Mouse (Mus musculus) urinary bladder, adult 2 months (tissue): ENCODE results near the gene Rsph1. TPM values are rescaled to one million over a fixed set of nuclear protein-coding genes. Genes with fewer than 3 reads are reported as not detected.
A peak's percentile ranks its signal among the peaks of the same experiment; 100 is the strongest.

Experiments
- DNase-seq: peaks from one replicate; pipeline ENCODE4 v3.0.0; 2022; ENCODE audit warnings: low spot score
- polyA plus RNA-seq: library from polyadenylated mRNA; depleted of rRNA; stranded (reverse); fragments of >200 nt; gene quantifications from 2 replicates; pipeline ENCODE4 v1.2.3, GENCODE M21; 2012; rRNA removed

Rsph1 gene
- 1.2 and 2.2 TPM in 2 replicates for polyA plus RNA-seq

DNA sequence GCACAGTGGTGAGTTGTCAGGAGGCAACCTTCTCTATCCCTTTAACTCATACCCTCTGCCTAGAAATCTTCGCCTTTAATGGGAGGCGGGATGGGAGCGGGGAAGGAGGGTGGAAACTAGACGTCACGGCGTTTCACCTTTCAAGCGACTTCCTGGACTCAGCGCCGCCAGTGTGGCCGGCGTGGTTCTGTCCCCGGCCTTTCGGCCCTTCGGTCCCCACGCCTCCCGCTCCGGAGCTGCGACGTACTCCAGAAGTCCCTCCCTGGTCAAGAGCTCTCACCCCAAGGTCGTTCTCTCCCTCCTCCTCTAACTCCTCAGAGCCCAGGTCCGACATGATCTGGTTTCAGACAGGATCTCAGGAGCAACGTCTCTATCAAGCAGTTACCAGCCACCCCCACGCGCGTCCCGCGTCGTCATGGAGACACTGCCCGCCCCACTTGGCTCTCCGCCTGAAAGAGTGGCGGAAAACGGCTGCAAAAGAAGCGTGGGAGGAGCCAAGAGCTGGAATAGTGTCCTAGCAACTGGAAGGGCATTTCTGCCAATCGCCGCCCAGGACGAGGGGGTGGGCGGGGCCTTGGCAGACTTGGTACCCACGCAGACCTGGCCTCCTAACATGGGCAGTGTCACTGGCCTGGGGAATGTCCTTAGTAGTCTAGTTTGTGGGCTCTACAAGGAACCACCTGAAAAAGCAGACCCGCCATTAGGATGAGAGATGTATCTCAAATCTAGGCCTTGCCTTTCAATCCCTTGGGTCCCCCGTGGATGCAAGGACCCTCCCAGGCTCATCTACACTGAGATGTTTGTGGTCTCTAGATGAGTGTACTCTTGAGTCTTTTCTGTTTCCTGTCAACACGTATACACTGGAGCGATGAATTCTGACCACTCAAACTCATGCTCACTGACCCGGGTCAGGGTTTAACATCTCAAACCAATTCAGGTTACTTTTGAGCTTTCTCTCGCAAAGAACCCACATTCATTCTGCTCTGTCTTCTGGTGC lies at the start of gene Rsph1:
Gene Rsph1, minus strand, starts transcription at position 462 of the 997 bp plus-strand sequence.
- DNase-seq: peak; percentile 100

DNA sequence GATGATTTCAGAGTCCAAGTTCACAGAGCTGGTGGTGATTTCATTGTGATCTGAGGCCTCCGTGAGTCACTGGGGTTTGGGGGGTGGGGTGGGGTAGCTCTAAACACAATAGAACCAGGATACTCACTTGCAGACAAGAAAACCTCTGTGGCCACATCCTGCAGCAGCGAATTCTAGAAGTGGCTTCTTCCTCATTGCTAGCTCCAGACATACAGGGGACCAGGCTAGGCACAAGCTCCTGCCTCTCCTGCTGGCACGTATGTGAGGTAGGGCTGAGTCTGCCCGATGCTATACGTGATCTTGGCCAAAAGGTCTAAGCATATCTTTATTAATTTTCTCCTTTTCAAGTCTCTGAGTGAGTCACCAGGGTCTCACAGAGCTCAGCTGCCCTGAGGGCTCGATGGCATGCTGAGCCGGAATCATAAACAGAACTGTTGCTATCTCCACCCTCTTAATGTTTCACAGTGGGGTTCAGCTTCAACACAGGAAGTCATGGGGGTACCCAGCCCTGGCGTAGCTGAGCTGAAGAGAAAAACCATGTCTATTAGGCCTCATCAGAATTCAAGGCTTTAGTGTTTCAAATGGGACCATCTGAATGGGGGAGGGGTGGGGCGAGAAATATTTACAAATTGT lies 49.2 kb upstream of the Rsph1 start:
- DNase-seq: no peak

GRCm38 (mm10) chr17:31325451-31326219 lies 48.5 kb upstream of the Rsph1 start:
- DNase-seq: no peak

- DNase-seq: no peak
Observed at GRCm38 (mm10) chr17:31324227-31324626, 47.0 kb upstream of the Rsph1 start.

- no peak for DNase-seq
Observed at GRCm38 (mm10) chr17:31323379-31323778, 46.2 kb upstream of the Rsph1 start.

- DNase-seq: no peak
Observed at GRCm38 (mm10) chr17:31322446-31322845, 45.3 kb upstream of the Rsph1 start.

DNA sequence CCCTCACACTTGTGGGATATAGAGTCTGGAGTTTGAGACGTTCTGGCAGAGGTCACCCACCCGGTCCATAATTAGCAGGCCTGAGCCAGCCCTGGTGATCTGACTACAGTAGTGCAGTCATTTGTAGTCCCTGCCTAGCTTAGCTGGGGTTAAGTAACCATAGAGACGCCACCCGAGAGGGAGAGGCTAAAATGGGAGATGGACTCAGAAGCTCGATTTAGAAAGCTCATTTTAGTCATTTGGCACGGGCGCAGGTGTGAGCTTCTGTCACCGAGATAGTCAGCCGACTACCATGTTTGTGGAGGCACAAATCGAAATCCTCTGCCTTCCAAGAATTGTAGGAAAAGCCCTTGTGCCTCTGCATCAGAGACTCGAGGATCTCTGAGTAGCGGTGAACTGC lies 44.2 kb upstream of the Rsph1 start:
- DNase-seq: no peak

DNA sequence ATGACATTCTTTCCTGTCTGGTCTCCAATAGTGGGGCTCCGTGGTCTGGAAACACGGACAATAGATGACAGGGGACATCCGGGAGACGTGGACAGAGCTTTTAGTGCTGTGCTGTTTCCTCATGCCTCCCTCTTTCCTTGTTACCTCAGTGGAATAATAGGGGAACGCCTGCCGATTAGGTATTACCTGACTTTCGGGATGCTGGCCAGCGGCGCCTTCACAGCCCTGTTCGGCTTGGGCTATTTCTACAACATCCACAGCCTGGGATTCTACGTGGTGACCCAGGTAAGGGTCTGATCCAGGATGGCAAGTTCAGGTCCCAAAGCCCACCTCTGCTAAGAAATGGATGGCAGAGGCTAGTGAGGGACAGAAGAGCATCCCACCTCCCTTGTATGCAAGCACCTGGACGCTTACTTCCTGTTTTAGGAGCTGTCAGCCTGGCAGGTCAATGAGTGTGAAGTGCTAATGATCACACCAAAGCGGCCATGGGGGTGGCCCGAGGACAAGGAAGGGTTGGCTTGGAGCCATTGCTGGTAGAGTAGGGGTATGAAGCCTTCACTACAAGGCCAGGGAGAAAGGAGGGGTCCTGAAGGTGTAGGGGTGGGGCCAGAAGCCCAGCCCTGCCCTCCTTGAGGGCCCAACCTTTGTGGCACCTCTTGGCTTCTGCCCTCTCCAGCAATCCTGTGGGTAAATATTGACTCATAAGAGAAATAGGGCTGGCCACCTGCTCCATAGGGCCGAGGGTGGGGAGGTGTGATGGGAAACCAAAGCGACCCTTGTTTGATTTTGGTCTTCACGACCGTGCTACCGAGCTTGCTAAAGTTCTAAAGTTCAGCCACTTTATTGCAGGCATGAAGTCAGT lies 42.0 kb upstream of the Rsph1 start:
- no peak for DNase-seq

DNA sequence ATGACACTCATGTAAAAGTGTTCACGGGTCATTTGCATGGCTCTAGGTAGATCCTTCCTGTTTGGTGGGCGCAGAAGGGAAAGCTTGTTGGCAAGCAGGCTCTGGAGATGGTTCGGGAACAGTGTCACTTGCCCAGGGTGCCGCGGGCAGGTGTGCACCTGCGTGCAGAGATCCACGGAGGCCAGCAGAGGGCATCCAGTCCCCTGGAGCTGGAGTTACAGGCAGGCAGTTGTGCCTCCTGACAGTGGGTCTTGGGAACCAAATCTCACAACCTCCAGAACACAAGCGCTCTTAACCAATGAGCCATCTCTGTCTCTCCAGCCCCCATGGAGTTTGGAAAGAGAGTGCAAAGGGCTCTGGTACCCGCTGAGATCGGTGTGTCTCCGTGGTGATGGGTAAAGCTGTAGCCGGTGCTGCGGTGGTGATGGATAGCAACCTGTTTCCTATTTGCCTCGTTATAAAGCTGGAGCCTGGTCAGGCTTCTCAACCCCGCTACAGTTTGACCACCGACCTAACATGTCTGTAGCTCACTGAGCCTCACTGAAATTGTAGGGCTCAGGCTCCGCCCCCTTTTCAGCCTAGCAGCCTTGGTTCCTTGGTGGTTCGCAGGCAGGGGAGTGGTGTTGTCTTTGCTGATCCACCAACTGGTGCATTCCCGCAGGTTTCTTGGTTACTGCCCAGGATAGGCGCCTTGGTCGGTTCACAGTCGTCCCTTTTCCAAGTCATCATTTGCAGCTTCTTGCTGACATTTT lies 40.5 kb upstream of the Rsph1 start:
- no peak for DNase-seq

DNA sequence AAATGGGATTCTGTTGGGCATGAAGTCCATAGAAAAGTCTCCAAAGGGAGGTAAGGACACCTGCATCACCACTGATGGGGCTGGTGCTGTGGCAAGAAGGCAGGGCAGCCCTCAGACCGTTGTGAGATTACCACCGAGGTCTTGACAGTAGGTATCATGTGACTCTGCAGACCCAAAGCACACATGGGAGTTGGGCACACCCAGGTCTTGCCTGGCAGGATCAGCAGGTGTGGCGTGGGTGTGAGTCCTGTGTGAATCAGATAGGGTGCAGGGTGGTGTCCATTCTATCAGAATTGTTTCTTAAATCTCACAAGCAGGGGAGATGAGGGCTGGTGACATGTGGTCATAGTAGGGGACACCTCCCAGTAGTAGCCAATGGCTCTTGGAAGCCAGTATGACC lies 39.8 kb upstream of the Rsph1 start:
- no peak for DNase-seq

GRCm38 (mm10) chr17:31315993-31316392 lies 38.8 kb upstream of the Rsph1 start:
- DNase-seq: no peak

DNA sequence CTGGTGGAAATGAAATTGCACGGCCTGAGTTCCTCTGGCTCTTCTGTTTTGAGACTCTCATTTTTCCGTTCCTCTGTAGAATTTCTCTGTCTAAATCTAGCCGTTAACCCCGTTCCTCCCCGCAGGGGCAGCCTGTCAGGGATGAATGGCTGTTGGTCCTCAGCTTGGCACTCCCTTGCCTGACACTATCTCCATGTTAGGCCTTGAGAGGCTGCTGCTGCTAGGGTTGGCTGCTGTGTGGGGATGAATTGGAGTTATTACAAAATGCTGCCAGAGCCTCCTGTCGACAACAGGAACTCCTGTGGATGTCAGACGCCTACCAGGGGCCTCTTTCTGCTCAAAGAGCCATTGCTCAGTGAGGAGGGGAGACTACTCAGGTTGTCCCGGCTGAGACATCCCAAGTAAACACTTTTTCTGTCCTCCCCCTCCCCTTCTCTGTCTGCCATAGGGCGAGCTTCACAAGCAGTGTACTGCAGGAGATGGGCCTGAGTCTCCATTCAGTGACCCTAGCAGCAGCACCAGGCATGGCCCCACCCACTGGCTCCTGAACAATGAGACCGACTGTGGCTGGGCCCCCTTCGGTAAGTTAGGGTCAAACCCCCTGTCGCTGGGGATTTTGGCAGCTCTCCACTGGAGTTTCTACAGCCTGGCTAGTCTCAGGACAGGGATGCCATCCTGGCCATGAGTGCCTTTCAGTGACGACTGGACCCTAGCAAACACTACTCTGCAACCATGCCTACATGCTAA lies 38.0 kb upstream of the Rsph1 start:
- no peak for DNase-seq

DNA sequence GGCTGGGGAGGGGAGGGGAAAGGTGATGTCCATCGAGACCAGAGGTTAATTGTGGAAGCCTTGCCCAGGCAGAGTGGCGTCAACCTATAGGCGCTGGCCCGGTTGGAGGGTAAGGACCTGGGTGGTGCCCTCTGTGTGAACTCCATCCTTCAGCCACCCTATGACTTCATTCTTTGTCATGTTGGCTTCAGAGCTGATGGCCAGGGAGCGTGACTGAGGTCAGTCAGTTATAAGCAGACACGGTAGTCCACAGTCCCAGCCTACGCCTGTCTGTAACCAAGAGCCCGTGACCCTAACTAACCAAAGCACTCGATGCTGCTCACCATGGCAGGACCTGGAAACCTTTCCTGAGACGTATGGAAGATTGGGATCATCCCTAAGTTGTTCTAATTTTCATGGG lies 35.5 kb upstream of the Rsph1 start:
- no peak for DNase-seq

DNA sequence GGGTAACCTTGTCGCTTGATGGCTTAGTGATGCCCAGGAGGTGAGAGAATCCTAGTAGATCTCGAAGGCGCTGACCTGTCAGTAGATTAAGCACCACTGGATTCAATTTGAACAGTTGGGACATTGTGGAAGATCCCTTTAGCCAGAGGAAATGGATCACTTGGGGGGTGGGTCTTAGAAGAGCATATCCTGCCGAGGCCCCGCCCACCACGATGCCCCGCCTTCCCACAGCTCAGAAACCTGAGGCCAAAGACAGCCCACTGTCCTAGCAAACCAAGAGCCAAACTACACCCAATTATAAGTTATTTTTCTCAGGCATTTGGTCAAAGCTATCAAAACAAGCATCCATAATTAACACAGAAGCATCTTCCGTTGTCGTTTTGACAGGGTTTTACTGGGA lies 33.9 kb upstream of the Rsph1 start:
- no peak for DNase-seq

DNA sequence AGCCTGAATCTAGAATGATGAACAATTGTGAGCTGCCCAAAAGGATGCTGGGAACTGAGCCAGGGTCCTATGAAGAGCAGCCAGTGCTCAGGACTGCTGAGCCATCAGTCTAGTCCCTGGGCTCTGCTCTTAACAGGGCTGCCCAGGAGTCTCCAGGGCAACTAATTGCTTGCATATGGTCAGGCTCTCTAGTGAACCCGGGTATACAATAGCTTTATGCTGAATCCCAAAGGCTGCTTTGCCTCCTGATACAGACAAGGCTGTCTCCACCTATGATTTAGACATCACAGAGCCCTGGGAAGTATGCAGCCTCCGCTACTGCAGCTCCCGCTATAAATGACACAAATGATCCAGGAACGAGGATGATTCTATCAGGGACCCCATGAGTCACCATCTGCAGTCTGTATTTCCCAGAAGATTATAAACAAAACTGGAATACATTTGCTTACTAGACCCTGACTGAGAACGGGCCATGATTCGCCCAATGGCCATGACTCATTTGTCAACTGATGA lies 32.2 kb upstream of the Rsph1 start:
- DNase-seq: no peak

DNA sequence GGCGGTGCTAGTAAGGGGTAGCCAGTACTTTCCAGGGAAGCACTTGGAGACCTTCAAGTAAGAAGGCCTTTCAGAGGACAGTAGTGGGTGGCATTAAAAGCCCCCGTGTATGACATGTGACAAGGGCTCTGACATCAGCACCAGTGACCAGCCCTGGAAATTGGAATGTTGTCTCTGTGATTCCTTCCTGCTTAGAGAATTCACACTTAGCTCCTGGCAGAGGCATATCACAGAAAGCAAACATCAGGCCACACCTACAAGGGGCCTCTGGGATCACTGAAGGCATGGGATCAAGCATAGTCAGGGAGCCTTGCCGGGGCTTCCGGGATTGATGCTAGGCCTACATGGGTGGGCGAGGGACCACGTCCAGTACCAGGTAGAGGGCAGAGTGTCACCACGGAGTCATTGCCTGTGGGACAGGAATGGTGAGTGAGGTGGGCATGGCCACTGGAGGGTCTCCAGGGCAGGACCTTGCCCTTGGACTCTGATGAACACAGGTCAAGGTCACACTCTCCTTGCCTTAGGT lies 31.2 kb upstream of the Rsph1 start:
- no peak for DNase-seq

GRCm38 (mm10) chr17:31307756-31308155 lies 30.6 kb upstream of the Rsph1 start:
- DNase-seq: no peak

DNA sequence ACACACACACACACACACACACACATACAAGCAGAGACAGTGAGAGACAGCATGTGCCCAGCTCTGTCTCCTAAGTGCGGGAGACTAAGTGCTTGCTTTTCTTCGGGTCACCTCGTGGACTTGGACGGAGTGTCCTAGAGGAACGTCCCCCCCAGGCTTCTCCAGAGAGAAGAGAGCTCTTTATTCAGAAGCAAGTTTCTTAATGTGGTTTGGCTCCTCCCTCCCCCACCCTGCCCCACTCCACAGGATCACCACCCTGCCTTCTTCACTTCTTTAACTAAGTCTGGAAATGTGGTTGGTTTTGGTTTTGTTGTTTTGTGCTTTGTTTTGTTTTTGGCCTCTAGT lies 28.6 kb upstream of the Rsph1 start:
- DNase-seq: no peak
